Mouse (Mus musculus) retina, postnatal 7 days (tissue): ENCODE measurements around the gene Zfp189.

Source experiments
- DNase-seq: peaks from one replicate; pipeline ENCODE4 v3.0.0-alpha.2; 2012; ENCODE audit warnings: low read depth, low spot score

The Zfp189 gene

GRCm38 (mm10) chr4:49536671-49537070, 15.7 kb downstream of the Zfp189 start:
- DNase-seq, result no peak

- DNase-seq, result no peak
Observed at GRCm38 (mm10) chr4:49539665-49540064, 18.7 kb downstream of the Zfp189 start.

GRCm38 (mm10) chr4:49540966-49541365, 20.0 kb downstream of the Zfp189 start:
- no peak for DNase-seq

- DNase-seq, result no peak
Observed at GRCm38 (mm10) chr4:49546026-49546425, 25.1 kb downstream of the Zfp189 start.

GRCm38 (mm10) chr4:49546873-49547543, 26.0 kb downstream of the Zfp189 start:
- no peak for DNase-seq

GRCm38 (mm10) chr4:49547544-49548219, 26.7 kb downstream of the Zfp189 start:
- DNase-seq, result no peak

GRCm38 (mm10) chr4:49549383-49549782, 28.4 kb downstream of the Zfp189 start, which contains the start of gene Aldob:
Gene Aldob (minus strand): TSS chr4:49549546.
- no peak for DNase-seq

- no peak for DNase-seq
Observed at GRCm38 (mm10) chr4:49553380-49553779, 32.4 kb downstream of the Zfp189 start.

GRCm38 (mm10) chr4:49557375-49557774, 36.4 kb downstream of the Zfp189 start:
- DNase-seq, result no peak

- no peak for DNase-seq
Observed at GRCm38 (mm10) chr4:49558181-49558580, 37.2 kb downstream of the Zfp189 start.

GRCm38 (mm10) chr4:49559915-49560772, 39.2 kb downstream of the Zfp189 start:
- DNase-seq, result peak; percentile 31

GRCm38 (mm10) chr4:49567613-49568012, 46.6 kb downstream of the Zfp189 start:
- DNase-seq, result peak; percentile 64

- DNase-seq, result no peak
Observed at GRCm38 (mm10) chr4:49572194-49572593, 51.2 kb downstream of the Zfp189 start.
